Mouse (Mus musculus) lung, adult 18-20 months (tissue): ENCODE data around the gene Map3k14.
"Not testable (repeated sequence)": the region's sequence is repeated elsewhere in the genome, so short reads cannot be mapped to it uniquely, and the experiment has no call there.

Experiments used
- DNase-seq, 2 experiments: peaks; one replicate each; pipeline ENCODE4 v3.0.0; 2022; ENCODE audit warnings: mixed read lengths in 2 of 2

The Map3k14 gene

GRCm38 (mm10) chr11:103246081-103246730 lies 21.1 kb downstream of the Map3k14 start:
- DNase-seq: peak; percentile 59 to 67

DNA sequence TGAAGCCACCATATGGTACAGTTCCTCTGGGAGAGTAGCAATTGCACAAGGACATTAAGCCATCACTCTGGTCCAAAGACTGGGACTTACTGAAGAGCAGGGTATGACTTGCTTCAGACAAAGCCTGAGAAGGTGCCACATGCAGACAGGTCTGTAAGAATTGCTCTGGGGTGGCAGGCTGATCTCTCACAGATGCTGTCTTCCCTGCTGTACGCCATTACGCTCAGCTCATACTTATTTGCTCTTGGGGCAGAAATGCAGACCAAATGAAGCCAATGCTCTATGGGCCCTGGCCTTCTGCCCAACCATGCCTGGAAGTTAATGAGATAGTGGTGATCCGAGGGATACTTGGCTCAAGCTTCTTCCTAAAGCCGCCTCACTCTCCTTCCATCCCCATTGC lies 22.4 kb downstream of the Map3k14 start:
- DNase-seq: no peak

DNA sequence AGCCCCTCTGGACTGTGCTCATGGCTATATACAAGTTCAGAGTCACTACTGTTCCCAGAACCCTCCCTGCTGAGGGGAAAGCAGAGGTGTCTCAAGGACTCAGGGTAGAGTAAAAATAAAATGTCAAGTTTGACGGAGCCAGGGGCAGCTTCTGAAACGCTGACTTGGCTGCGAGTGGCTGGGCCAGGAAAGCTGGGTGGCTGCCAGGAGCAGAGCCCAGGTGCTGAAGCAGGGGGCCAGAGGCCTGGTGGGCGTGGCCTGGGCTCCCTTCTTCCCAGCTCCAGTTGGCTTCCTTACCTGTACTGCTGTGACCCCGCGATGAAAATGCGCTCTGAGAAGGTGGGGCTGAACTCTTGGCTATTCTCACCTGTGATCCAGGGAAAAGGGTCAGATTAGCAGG lies 26.5 kb downstream of the Map3k14 start:
- peak in 1 of 2 experiments; percentile 54 for DNase-seq

DNA sequence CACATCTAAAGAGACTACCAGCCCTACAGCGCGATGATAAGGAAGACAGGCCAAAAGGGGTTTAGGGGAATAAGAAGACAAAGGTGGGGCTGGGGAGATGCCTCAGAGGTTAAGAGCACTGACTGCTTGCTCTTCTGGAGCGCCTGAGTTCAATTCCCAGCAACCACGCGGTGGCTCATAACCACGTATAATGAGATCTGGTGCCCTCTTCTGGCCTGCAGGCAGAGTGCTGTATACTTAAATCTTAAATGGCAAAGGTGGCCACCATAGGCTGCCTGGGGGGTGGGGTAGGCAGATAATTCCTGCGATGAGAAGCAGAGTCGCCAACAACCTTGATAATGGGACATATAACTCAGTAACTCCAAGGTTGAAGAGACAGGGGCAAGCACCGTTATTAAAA lies 29.5 kb downstream of the Map3k14 start:
- DNase-seq: no peak

DNA sequence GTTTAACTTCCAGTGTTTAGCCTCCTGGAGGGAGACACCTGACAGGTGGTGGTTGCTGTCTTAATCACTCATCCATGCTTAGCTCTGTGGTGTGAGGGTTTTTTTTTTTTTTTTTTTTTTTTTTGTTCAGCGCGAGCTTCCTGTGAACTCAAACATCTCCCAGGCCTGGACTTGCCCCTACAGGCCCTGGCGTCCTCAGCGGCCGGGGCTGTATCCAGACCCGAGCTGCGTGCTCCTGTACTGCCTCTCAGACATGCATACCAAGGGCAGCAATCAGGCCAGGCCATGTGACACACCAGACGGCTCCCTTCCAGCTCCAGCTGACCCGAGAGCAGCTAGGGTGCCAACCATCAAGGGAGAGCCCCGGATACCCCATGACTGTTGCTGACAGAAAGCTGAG lies 30.4 kb downstream of the Map3k14 start:
- DNase-seq: peak in 1 of 2 experiments; percentile 26

GRCm38 (mm10) chr11:103236431-103236830 lies 30.8 kb downstream of the Map3k14 start:
- DNase-seq: no peak

GRCm38 (mm10) chr11:103235702-103236101 lies 31.6 kb downstream of the Map3k14 start:
- peak; percentile 37 to 41 for DNase-seq

GRCm38 (mm10) chr11:103234447-103234846 lies 32.8 kb downstream of the Map3k14 start:
- DNase-seq: no peak

DNA sequence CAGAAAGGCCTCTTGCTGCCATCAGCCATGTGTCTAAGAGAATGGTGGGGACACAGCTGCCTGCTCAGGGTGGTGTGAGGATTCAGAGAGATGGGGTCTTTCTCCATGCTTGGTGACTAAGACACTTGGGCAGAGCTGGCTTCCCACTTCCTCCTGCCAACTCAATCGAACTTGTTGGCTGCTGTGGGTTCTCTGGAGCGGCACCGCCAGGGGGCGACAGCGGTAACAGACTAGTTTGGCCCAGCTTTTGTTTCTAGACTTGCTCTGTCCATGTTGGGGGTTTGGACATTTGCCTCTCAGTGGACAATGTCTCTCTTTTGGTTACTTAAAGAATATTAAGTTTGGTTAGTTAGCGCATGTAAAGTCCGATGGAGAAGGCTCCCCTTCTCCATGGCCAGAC lies 34.3 kb downstream of the Map3k14 start:
- DNase-seq: peak; percentile 82 to 86

- DNase-seq: no peak
Observed at GRCm38 (mm10) chr11:103231367-103231766, 35.9 kb downstream of the Map3k14 start.

DNA sequence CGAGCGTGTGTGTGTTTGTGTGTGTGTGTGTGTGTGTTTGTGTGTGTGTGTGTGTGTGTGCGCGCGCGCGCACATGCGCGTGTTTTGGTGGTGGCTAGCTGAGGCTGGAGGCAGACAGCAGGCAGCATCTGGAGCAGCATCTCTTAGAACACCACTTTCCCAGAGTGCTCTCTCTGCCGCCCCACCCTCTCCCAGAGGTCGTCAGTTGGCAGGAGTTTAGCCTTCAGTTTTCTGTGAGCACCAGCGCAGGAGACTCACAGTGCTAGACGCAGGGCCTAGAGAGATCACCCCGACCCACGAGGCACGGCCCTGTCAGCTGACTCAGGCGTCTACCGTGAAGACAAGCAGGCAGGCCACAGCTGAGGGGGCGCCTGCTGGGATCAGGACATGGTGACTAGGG lies 36.6 kb downstream of the Map3k14 start:
- DNase-seq: no peak

GRCm38 (mm10) chr11:103229608-103230007 lies 37.7 kb downstream of the Map3k14 start:
- no peak for DNase-seq

DNA sequence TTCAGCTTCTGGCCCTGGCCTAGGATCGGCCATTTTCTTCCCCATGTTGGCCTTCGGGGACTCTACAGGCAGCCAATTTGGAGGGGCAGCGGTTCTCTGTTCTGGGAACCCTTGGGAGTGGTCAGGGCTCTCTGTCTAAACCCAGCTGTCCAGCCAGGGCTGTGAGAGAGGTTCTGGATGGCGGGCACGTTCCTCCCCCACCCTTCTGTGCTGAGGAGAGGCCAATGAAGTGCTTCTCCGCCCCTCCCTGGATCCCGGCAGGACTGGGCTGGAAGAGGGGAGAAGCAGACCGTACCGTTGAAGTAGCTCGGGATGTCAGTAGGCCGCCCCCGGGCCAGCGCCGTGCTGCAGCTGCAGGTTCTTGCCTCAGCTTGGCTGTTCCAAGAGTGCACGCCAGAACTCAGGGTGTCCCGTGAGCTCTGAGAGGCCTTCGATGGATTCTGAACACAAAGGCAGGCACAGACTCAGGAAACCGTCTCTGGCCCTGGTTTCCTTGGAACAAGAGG lies 43.3 kb downstream of the Map3k14 start:
- DNase-seq: no peak

DNA sequence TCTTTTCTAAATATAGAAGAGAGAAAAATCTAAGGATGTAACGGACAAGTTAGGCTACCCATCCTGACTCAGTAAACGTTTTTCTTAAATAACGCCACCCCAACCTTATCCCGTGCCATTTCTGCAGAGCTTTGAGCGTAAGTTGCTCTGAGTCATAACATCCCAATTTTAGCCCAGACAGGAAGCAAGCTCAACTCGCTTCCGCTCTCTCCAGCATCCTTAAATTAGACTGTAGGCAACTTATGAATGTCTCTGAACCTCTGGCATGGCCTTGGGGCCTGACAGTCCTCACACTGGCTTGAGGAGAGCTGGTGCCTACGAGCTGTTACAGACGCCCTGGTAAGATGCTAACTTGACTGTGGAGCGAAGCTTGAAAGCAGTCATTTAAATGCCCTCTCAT lies 43.8 kb downstream of the Map3k14 start:
- DNase-seq: no peak

- DNase-seq: not testable (repeated sequence)
Observed at GRCm38 (mm10) chr11:103222718-103223117, 44.6 kb downstream of the Map3k14 start.

GRCm38 (mm10) chr11:103221437-103221836 lies 45.8 kb downstream of the Map3k14 start:
- DNase-seq: no peak

DNA sequence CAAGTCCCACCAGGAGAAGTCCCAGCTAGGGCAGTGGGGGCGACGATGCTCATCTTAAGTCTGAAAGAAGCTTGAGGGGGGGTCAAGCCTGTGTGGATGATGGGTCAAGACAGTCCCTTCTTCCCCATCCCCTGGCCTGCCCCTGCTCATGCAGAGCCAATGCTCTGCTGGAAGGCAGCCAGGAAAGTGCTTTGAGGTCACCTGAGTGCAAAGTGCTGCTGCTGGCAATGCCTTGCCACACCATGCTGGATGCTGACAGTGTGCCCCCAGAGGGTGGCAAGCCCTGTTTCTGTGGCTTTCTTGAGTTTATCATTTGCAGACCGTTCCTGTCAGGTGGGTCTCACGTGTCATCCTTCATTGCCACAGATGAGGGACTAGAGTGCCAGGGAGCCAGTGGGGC lies 47.3 kb downstream of the Map3k14 start:
- DNase-seq: no peak

- DNase-seq: no peak
Observed at GRCm38 (mm10) chr11:103219259-103219658, 48.0 kb downstream of the Map3k14 start.

GRCm38 (mm10) chr11:103218517-103218901 lies 48.8 kb downstream of the Map3k14 start:
- no peak for DNase-seq

- DNase-seq: peak; percentile 64 to 66
Observed at GRCm38 (mm10) chr11:103217790-103218516, 49.3 kb downstream of the Map3k14 start, which contains the start of gene Spata32. Gene Spata32 (minus strand): TSS chr11:103218432.

- DNase-seq: no peak
Observed at GRCm38 (mm10) chr11:103215355-103215754, 51.9 kb downstream of the Map3k14 start.

- DNase-seq: no peak
Observed at GRCm38 (mm10) chr11:103213712-103214111, 53.6 kb downstream of the Map3k14 start.

DNA sequence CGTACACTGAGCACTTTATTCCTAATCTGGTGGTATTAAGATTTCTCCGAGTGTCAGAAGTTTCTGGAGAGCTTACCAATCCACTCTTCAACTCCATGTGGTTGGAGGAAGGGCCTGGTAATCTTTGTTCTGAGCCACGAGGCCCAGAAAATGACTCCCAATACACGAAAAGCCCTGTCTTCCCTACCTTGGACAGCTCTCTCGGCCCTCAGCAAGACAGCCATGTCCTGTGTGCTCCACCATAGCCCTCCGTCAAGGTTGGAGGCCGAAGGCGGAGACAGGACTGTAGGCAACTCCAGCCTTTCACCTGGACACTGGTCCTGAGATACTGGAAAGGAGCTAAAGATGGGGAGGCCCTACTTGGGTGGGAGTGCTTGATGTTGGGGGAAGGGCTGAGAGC lies 57.0 kb downstream of the Map3k14 start:
- DNase-seq: no peak

DNA sequence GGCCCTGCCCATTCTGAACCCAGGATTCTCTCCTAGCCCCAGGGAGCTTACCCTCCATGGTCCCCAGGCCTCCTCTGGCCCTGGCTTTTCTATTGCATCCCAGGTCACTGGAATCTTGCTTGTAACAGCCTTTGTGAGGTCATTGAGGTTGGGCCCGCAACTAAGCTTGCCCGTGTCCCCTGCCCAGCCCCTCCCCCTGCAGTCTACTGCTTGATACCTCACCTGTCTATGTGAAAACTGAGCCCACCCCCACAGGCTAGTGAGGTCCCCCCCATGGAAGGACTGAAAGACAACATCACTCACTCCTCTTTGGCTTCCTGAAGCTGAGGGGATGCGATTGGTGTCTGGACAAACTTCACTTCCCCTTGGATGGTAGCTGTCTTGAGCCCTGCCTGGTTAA lies 58.8 kb downstream of the Map3k14 start, which contains the start of gene 1700023F06Rik:
Gene 1700023F06Rik, minus strand, starts transcription at position 101 of the 400 bp plus-strand sequence.
- no peak for DNase-seq
